Mouse (Mus musculus): ENCODE measurements around the gene Pi4k2b. TPM values are rescaled to one million over a fixed set of nuclear protein-coding genes. Genes with fewer than 3 reads are reported as not detected.

Gene Pi4k2b
- polyA plus RNA-seq, 1 experiment = 8.5 TPM

GRCm38 (mm10) chr5:52782523-52783250 is 41.3 kb downstream of the Pi4k2b start:
- H3K4me1 ChIP-seq (ENCODE audit: control insufficient read depth, insufficient read depth, low read length) = no peaks in the 10 kb centered on the region
- peak; percentile 89 for DNase-seq
- WGBS = 5% methylated on average over 37 of the region's 37 CpGs
- no peaks in the 10 kb centered on the region for H3K36me3 ChIP-seq (ENCODE audit: control insufficient read depth, insufficient read depth, low read length)
- no peaks in the 10 kb centered on the region for H3K27me3 ChIP-seq (replicated peaks; ENCODE audit: control insufficient read depth, insufficient read depth, low read length)
- peak; percentile 68 for TF ChIP-seq CTCF (conservative IDR thresholded peaks at IDR 0.05; ENCODE audit: insufficient read depth, insufficient read length, low read depth, low read length)
- no peak for TF ChIP-seq POLR2A (IDR thresholded peaks at IDR 0.05; ENCODE audit: low read depth, low read length)
- peak overlapping the region; percentile 87 for H3K4me3 ChIP-seq (ENCODE audit: insufficient read depth, low read depth, low read length)
- H3K27ac ChIP-seq (ENCODE audit: insufficient read depth, low read depth, low read length) = no peak overlapping the region; the same call in 1 of the 2 replicates

GRCm38 (mm10) chr5:52783251-52783620 is 41.9 kb downstream of the Pi4k2b start:
- Histone ChIP-seq H3K27ac (ENCODE audit: insufficient read depth, low read depth, low read length) (no peak overlapping the region; the same call in 1 of the 2 replicates), H3K4me3 (ENCODE audit: insufficient read depth, low read depth, low read length) (peak overlapping the region; percentile 87), H3K36me3 (ENCODE audit: control insufficient read depth, insufficient read depth, low read length) (no peaks in the 10 kb centered on the region), H3K27me3 (replicated peaks; ENCODE audit: control insufficient read depth, insufficient read depth, low read length) (no peaks in the 10 kb centered on the region), H3K4me1 (ENCODE audit: control insufficient read depth, insufficient read depth, low read length) (no peaks in the 10 kb centered on the region)
- TF ChIP-seq CTCF (conservative IDR thresholded peaks at IDR 0.05; ENCODE audit: insufficient read depth, insufficient read length, low read depth, low read length) (no peak), POLR2A (IDR thresholded peaks at IDR 0.05; ENCODE audit: low read depth, low read length) (no peak)
- under 1% methylated on average over 9 of the region's 9 CpGs for WGBS
- no peak for DNase-seq

- TF ChIP-seq CTCF (conservative IDR thresholded peaks at IDR 0.05; ENCODE audit: insufficient read depth, insufficient read length, low read depth, low read length) (no peak), POLR2A (IDR thresholded peaks at IDR 0.05; ENCODE audit: low read depth, low read length) (no peak)
Measured at GRCm38 (mm10) chr5:52783957-52784356, 42.6 kb downstream of the Pi4k2b start.

GRCm38 (mm10) chr5:52786556-52787322 is 45.4 kb downstream of the Pi4k2b start:
- H3K36me3 ChIP-seq (ENCODE audit: control insufficient read depth, insufficient read depth, low read length) = no peaks in the 10 kb centered on the region
- no peak for DNase-seq
- 71% methylated on average over 7 of the region's 7 CpGs for WGBS
- H3K4me1 ChIP-seq (ENCODE audit: control insufficient read depth, insufficient read depth, low read length) = no peaks in the 10 kb centered on the region
- H3K4me3 ChIP-seq (ENCODE audit: insufficient read depth, low read depth, low read length) = no peak overlapping the region
- no peak overlapping the region for H3K27ac ChIP-seq (ENCODE audit: insufficient read depth, low read depth, low read length)
- TF ChIP-seq CTCF (conservative IDR thresholded peaks at IDR 0.05; ENCODE audit: insufficient read depth, insufficient read length, low read depth, low read length) = no peak
- no peak for TF ChIP-seq POLR2A (IDR thresholded peaks at IDR 0.05; ENCODE audit: low read depth, low read length)
- no peaks in the 10 kb centered on the region for H3K27me3 ChIP-seq (replicated peaks; ENCODE audit: control insufficient read depth, insufficient read depth, low read length)

More at GRCm38 (mm10) chr5:52783957-52784356, 42.6 kb downstream of the Pi4k2b start:
- H3K4me1 ChIP-seq (ENCODE audit: control insufficient read depth, insufficient read depth, low read length) = no peaks in the 10 kb centered on the region
- H3K27ac ChIP-seq (ENCODE audit: insufficient read depth, low read depth, low read length) = no peak overlapping the region
- no peak for DNase-seq
- WGBS = 77% methylated on average over 2 of the region's 2 CpGs
- H3K4me3 ChIP-seq (ENCODE audit: insufficient read depth, low read depth, low read length) = no peak overlapping the region
- H3K36me3 ChIP-seq (ENCODE audit: control insufficient read depth, insufficient read depth, low read length) = no peaks in the 10 kb centered on the region
- H3K27me3 ChIP-seq (replicated peaks; ENCODE audit: control insufficient read depth, insufficient read depth, low read length) = no peaks in the 10 kb centered on the region

DNA sequence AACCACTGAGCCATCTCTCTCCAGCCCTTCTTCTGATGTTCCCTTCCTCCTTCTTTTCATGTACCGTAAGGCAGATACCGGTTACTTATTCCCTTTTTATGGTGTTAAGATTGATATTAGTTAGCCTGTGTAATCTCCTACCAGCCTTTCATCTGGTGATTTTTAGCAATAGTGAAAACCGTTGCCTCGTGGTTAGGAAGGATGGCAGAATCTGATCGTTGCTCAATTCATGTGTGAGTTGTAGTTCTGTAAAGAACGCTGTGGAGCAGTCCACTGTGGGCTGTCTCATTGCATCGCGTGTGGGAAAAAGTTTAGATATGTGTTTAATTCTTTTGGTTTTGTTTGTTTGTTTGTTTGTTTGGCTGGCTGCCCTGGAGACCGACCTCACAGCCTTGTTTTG is 51.9 kb downstream of the Pi4k2b start:
- TF ChIP-seq POLR2A (IDR thresholded peaks at IDR 0.05; ENCODE audit: low read depth, low read length) (no peak), CTCF (conservative IDR thresholded peaks at IDR 0.05; ENCODE audit: insufficient read depth, insufficient read length, low read depth, low read length) (no peak)

DNA sequence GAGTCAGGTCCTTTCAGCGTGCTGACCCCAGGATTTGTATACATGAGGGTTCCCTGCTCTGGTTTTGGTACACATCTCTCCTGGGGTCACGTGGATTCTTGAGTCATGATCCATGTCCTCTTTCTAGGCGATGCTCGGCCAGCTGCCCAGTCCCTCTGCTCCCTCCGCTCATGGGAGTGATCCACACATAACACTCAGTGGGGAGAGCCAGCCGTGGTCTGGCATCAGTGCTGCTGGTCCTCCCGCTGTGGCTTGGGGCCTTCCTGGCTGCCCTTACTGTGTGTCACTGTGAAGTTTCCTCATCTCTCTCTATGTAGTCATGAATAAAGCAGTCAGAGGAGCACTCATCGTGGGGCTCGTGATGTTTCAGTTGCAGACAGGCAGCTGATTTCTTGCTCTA is 52.7 kb downstream of the Pi4k2b start:
- Histone ChIP-seq H3K27ac (ENCODE audit: insufficient read depth, low read depth, low read length) (no peak overlapping the region), H3K36me3 (ENCODE audit: control insufficient read depth, insufficient read depth, low read length) (0 out of 2 replicates have a peak, but pooled peaks cover 1% of the 10 kb centered on the region), H3K4me1 (ENCODE audit: control insufficient read depth, insufficient read depth, low read length) (no peaks in the 10 kb centered on the region), H3K4me3 (ENCODE audit: insufficient read depth, low read depth, low read length) (no peak overlapping the region), H3K27me3 (replicated peaks; ENCODE audit: control insufficient read depth, insufficient read depth, low read length) (no peaks in the 10 kb centered on the region)
- TF ChIP-seq POLR2A (IDR thresholded peaks at IDR 0.05; ENCODE audit: low read depth, low read length) = no peak
- no peak for TF ChIP-seq CTCF (conservative IDR thresholded peaks at IDR 0.05; ENCODE audit: insufficient read depth, insufficient read length, low read depth, low read length)
- no peak for DNase-seq
- WGBS = 87% methylated on average over 9 of the region's 9 CpGs

More for the DNA sequence above, 51.9 kb downstream of the Pi4k2b start:
- DNase-seq = no peak
- H3K36me3 ChIP-seq (ENCODE audit: control insufficient read depth, insufficient read depth, low read length) = 0 out of 2 replicates have a peak, but pooled peaks cover 1% of the 10 kb centered on the region
- no peak overlapping the region for H3K27ac ChIP-seq (ENCODE audit: insufficient read depth, low read depth, low read length)
- 92% methylated on average over 9 of the region's 9 CpGs for WGBS
- H3K27me3 ChIP-seq (replicated peaks; ENCODE audit: control insufficient read depth, insufficient read depth, low read length) = no peaks in the 10 kb centered on the region
- H3K4me1 ChIP-seq (ENCODE audit: control insufficient read depth, insufficient read depth, low read length) = no peaks in the 10 kb centered on the region
- H3K4me3 ChIP-seq (ENCODE audit: insufficient read depth, low read depth, low read length) = no peak overlapping the region

Measured in kidney, adult 2 months (tissue).